Mouse (Mus musculus): Measurements from ENCODE around the gene Rps8. TPM values are rescaled to one million over a fixed set of nuclear protein-coding genes. Genes with fewer than 3 reads are reported as not detected.

The Rps8 gene
- polyA plus RNA-seq, 2 experiments, result 915 to 935 TPM

- Histone ChIP-seq H3K27ac (no peak overlapping the region), H3K36me3 (replicated peaks; ENCODE audit: control insufficient read depth, insufficient read depth, low read depth) (no peaks in the 10 kb centered on the region), H3K27me3 (ENCODE audit: control insufficient read depth, insufficient read depth, low read length) (no peaks in the 10 kb centered on the region), H3K4me2 (ENCODE audit: low read depth) (no peak overlapping the region; the same call in 1 of the 2 replicates), H3K9me3 (ENCODE audit: control insufficient read depth, low read length) (no peaks in the 10 kb centered on the region), H3K4me1 (replicated peaks; ENCODE audit: control insufficient read depth in 2 of 2, insufficient read depth in 2 of 2, low read length in 1 of 2) (peaks cover 20 to 31% of the 10 kb centered on the region in 2 experiments), H3K9ac (replicated peaks) (no peak overlapping the region), H3K4me3 (ENCODE audit: insufficient read depth in 1 of 2, low read depth in 2 of 2, low read length in 2 of 2) (no peak overlapping the region)
- ATAC-seq (ENCODE audit: insufficient read depth) (no peak), DNase-seq (ENCODE audit: low read depth in 3 of 3, low spot score in 3 of 3) (no peak)
- TF ChIP-seq EP300 (IDR thresholded peaks at IDR 0.05; ENCODE audit: low read depth), result no peak
- TF ChIP-seq CTCF (IDR thresholded peaks at IDR 0.05; ENCODE audit: low read depth), result no peak
- 39% methylated on average over 3 of the region's 3 CpGs for WGBS (ENCODE audit: insufficient replicate concordance)
These were observed 31.9 kb downstream of the Rps8 start for GRCm38 (mm10) chr4:117124218-117124517.

- Histone ChIP-seq H3K27me3 (ENCODE audit: control insufficient read depth, insufficient read depth, low read length) (no peaks in the 10 kb centered on the region), H3K4me3 (ENCODE audit: insufficient read depth in 1 of 2, low read depth in 2 of 2, low read length in 2 of 2) (no peak overlapping the region), H3K4me2 (ENCODE audit: low read depth) (no peak overlapping the region), H3K4me1 (replicated peaks; ENCODE audit: control insufficient read depth in 2 of 2, insufficient read depth in 2 of 2, low read length in 1 of 2) (peaks cover 20 to 31% of the 10 kb centered on the region in 2 experiments), H3K9ac (replicated peaks) (no peak overlapping the region), H3K36me3 (replicated peaks; ENCODE audit: control insufficient read depth, insufficient read depth, low read depth) (no peaks in the 10 kb centered on the region), H3K27ac (no peak overlapping the region), H3K9me3 (ENCODE audit: control insufficient read depth, low read length) (no peaks in the 10 kb centered on the region)
- DNase-seq (ENCODE audit: low read depth in 3 of 3, low spot score in 3 of 3), result no peak
- 55% methylated on average over 9 of the region's 9 CpGs for WGBS (ENCODE audit: insufficient replicate concordance)
- TF ChIP-seq EP300 (IDR thresholded peaks at IDR 0.05; ENCODE audit: low read depth), result no peak
- TF ChIP-seq CTCF (IDR thresholded peaks at IDR 0.05; ENCODE audit: low read depth), result no peak
- no peak for ATAC-seq (ENCODE audit: insufficient read depth)
These were observed 32.4 kb downstream of the Rps8 start for GRCm38 (mm10) chr4:117123546-117124217.

GRCm38 (mm10) chr4:117122209-117122608, 33.8 kb downstream of the Rps8 start:
- Histone ChIP-seq H3K4me3 (ENCODE audit: insufficient read depth in 1 of 2, low read depth in 2 of 2, low read length in 2 of 2) (no peak overlapping the region), H3K36me3 (replicated peaks; ENCODE audit: control insufficient read depth, insufficient read depth, low read depth) (no peaks in the 10 kb centered on the region), H3K9me3 (ENCODE audit: control insufficient read depth, low read length) (no peaks in the 10 kb centered on the region), H3K27ac (no peak overlapping the region), H3K9ac (replicated peaks) (no peak overlapping the region), H3K27me3 (ENCODE audit: control insufficient read depth, insufficient read depth, low read length) (no peaks in the 10 kb centered on the region), H3K4me2 (ENCODE audit: low read depth) (no peak overlapping the region), H3K4me1 (replicated peaks; ENCODE audit: control insufficient read depth in 2 of 2, insufficient read depth in 2 of 2, low read length in 1 of 2) (peaks cover 20 to 29% of the 10 kb centered on the region in 2 experiments)
- WGBS (ENCODE audit: insufficient replicate concordance), result 73% methylated on average over 4 of the region's 4 CpGs
- no peak for ATAC-seq (ENCODE audit: insufficient read depth)
- no peak for DNase-seq (ENCODE audit: low read depth in 3 of 3, low spot score in 3 of 3)
- TF ChIP-seq EP300 (IDR thresholded peaks at IDR 0.05; ENCODE audit: low read depth), result no peak
- TF ChIP-seq CTCF (IDR thresholded peaks at IDR 0.05; ENCODE audit: low read depth), result no peak

GRCm38 (mm10) chr4:117120445-117121414, 35.3 kb downstream of the Rps8 start:
- WGBS (ENCODE audit: insufficient replicate concordance), result under 1% methylated on average over 69 of the region's 69 CpGs
- H3K9ac ChIP-seq (replicated peaks), result peak overlapping the region; percentile 74
- H3K9me3 ChIP-seq (ENCODE audit: control insufficient read depth, low read length), result no peaks in the 10 kb centered on the region
- H3K27ac ChIP-seq, result peak overlapping the region; percentile 60
- H3K4me2 ChIP-seq (ENCODE audit: low read depth), result peak overlapping the region; percentile 99
- peak; percentile 84 to 88 (median 88) for DNase-seq (ENCODE audit: low read depth in 3 of 3, low spot score in 3 of 3)
- no peaks in the 10 kb centered on the region for H3K27me3 ChIP-seq (ENCODE audit: control insufficient read depth, insufficient read depth, low read length)
- peak; percentile 88 for ATAC-seq (ENCODE audit: insufficient read depth)
- 0 out of 2 replicates have a peak, but pooled peaks have one; percentile 11 for TF ChIP-seq EP300 (IDR thresholded peaks at IDR 0.05; ENCODE audit: low read depth)
- TF ChIP-seq CTCF (IDR thresholded peaks at IDR 0.05; ENCODE audit: low read depth), result peak; percentile 98
- peaks cover 19 to 25% of the 10 kb centered on the region in 2 experiments for H3K4me1 ChIP-seq (replicated peaks; ENCODE audit: control insufficient read depth in 2 of 2, insufficient read depth in 2 of 2, low read length in 1 of 2)
- no peaks in the 10 kb centered on the region for H3K36me3 ChIP-seq (replicated peaks; ENCODE audit: control insufficient read depth, insufficient read depth, low read depth)
- peak overlapping the region; percentile 81 to 89 for H3K4me3 ChIP-seq (ENCODE audit: insufficient read depth in 1 of 2, low read depth in 2 of 2, low read length in 2 of 2)

GRCm38 (mm10) chr4:117120052-117120444, 36.0 kb downstream of the Rps8 start:
- Histone ChIP-seq H3K27ac (peak overlapping the region; percentile 60), H3K9ac (replicated peaks) (peak overlapping the region; percentile 74), H3K27me3 (ENCODE audit: control insufficient read depth, insufficient read depth, low read length) (no peaks in the 10 kb centered on the region), H3K4me2 (ENCODE audit: low read depth) (peak overlapping the region; percentile 99), H3K4me1 (replicated peaks; ENCODE audit: control insufficient read depth in 2 of 2, insufficient read depth in 2 of 2, low read length in 1 of 2) (peaks cover 12 to 18% of the 10 kb centered on the region in 2 experiments), H3K36me3 (replicated peaks; ENCODE audit: control insufficient read depth, insufficient read depth, low read depth) (no peaks in the 10 kb centered on the region), H3K4me3 (ENCODE audit: insufficient read depth in 1 of 2, low read depth in 2 of 2, low read length in 2 of 2) (peak overlapping the region; percentile 81 to 89), H3K9me3 (ENCODE audit: control insufficient read depth, low read length) (no peaks in the 10 kb centered on the region)
- TF ChIP-seq EP300 (IDR thresholded peaks at IDR 0.05; ENCODE audit: low read depth), result no peak
- no peak for DNase-seq (ENCODE audit: low read depth in 3 of 3, low spot score in 3 of 3)
- 4% methylated on average over 10 of the region's 10 CpGs for WGBS (ENCODE audit: insufficient replicate concordance)
- no peak for ATAC-seq (ENCODE audit: insufficient read depth)
